Mouse (Mus musculus) limb, embryonic 14.5 days (tissue): ENCODE measurements around the gene Mbnl1. TPM values are rescaled to one million over a fixed set of nuclear protein-coding genes. Genes with fewer than 3 reads are reported as not detected.

Experiments used
- ATAC-seq: fragments of 200-750 bp; cut with Nextera tagmentation; 2 replicates; pipeline ENCODE4 v1.8.0; 2017; ENCODE audit warnings: low read depth, moderate number of reproducible peaks, moderate TSS enrichment; ENCODE audit not compliant: low FRiP score
- DNase-seq: peaks from one replicate; pipeline ENCODE4 v3.0.0-alpha.2; 2015; ENCODE audit warnings: low spot score
- H3K27ac ChIP-seq: fragments of 300-500 bp; sonication (generic); replicated peaks from 2 replicates; pipeline ENCODE4 v1.5.1; 2014; ENCODE audit warnings: low read depth, mild to moderate bottlenecking, low read length, moderate library complexity, mixed read lengths
- H3K27me3 ChIP-seq: fragments of 300-500 bp; sonication (generic); 2 replicates; pipeline ENCODE4 v1.6.1; 2014; ENCODE audit warnings: low read length, mixed read lengths; ENCODE audit not compliant: control insufficient read depth, insufficient read depth
- H3K36me3 ChIP-seq: fragments of 300-500 bp; sonication (generic); 2 replicates; pipeline ENCODE4 v1.6.1; 2014; ENCODE audit warnings: mild to moderate bottlenecking, low read length, moderate library complexity, mixed read lengths; ENCODE audit not compliant: control insufficient read depth, insufficient read depth
- H3K4me1 ChIP-seq: fragments of 300-500 bp; sonication (generic); 2 replicates; pipeline ENCODE4 v1.6.1; 2014; ENCODE audit warnings: antibody characterized with exemption, low read length, mixed read lengths; ENCODE audit not compliant: control insufficient read depth, insufficient read depth
- H3K4me2 ChIP-seq: fragments of 300-500 bp; sonication (generic); replicated peaks from 2 replicates; pipeline ENCODE4 v1.6.1; 2014; ENCODE audit warnings: low read depth, mild to moderate bottlenecking, low read length, moderate library complexity; ENCODE audit not compliant: severe bottlenecking
- H3K4me3 ChIP-seq: fragments of 300-500 bp; sonication (generic); replicated peaks from 2 replicates; pipeline ENCODE4 v1.5.1; 2014; ENCODE audit warnings: low read length
- H3K9ac ChIP-seq: fragments of 300-500 bp; sonication (generic); 2 replicates; pipeline ENCODE4 v1.6.1; 2014; ENCODE audit warnings: mild to moderate bottlenecking, low read depth, low read length, moderate library complexity; ENCODE audit not compliant: severe bottlenecking
- H3K9me3 ChIP-seq: fragments of 300-500 bp; sonication (generic); 2 replicates; pipeline ENCODE4 v1.6.1; 2016; ENCODE audit warnings: low read length; ENCODE audit not compliant: control insufficient read depth
- POLR2A ChIP-seq: fragments of 200-500 bp; IDR thresholded peaks from 2 replicates; pipeline ENCODE4 v1.8.0; 2012; ENCODE audit warnings: inconsistent platforms, mild to moderate bottlenecking, moderate library complexity, borderline replicate concordance; ENCODE audit not compliant: insufficient read depth, insufficient read length; ENCODE audit errors: extremely low read depth
- WGBS: fragments of 180-500 bp; shearing (Covaris S2); extraction: QIAGEN DNeasy Blood & Tissue Kit; methylation state at CpG from one replicate; pipeline ENCODE4 v1.1.7; 2014; 5-methylcytosine and 5-hydroxymethylcytosine counted together
- polyA plus RNA-seq, 2 experiments: library from polyadenylated mRNA; depleted of rRNA in 1 of 2; stranded (reverse) in 1 of 2; unstranded in 1 of 2; fragments of >200 nt; fragmentation: Nextera tagmentation in 1 of 2; extraction: Ambion mirVana in 1 of 2; gene quantifications; 2 replicates each; pipeline versions ENCODE4 v1.2.1 to v1.2.3; 2012 to 2014

The Mbnl1 gene
- polyA plus RNA-seq, 2 experiments: 40.2 to 124 TPM

- ATAC-seq (peak; percentile 85), DNase-seq (no peak)
- Histone ChIP-seq H3K27me3 (no peaks in the 10 kb centered on the region), H3K36me3 (no peaks in the 10 kb centered on the region), H3K4me1 (peaks cover 21% of the 10 kb centered on the region), H3K9me3 (no peaks in the 10 kb centered on the region), H3K4me3 (peak overlapping the region; percentile 91), H3K9ac (peak overlapping the region; percentile 96), H3K27ac (peak overlapping the region; percentile 96), H3K4me2 (peak overlapping the region; percentile 65)
- 2% methylated on average over 32 of the region's 96 CpGs for WGBS
- TF ChIP-seq POLR2A: peak; percentile 50; the same call in 1 of the 2 replicates
These were observed 28.2 kb downstream of the Mbnl1 start for GRCm38 (mm10) chr3:60500571-60501527.

GRCm38 (mm10) chr3:60501561-60502151, 29.0 kb downstream of the Mbnl1 start:
- peak overlapping the region; percentile 96 for H3K9ac ChIP-seq
- H3K27ac ChIP-seq: peak overlapping the region; percentile 96
- 0 out of 2 replicates have a peak, but pooled peaks have one; percentile 18 for TF ChIP-seq POLR2A
- H3K4me3 ChIP-seq: peak overlapping the region; percentile 91
- ATAC-seq: peak; percentile 76
- WGBS: 0% methylated on average over 20 of the region's 29 CpGs
- H3K27me3 ChIP-seq: no peaks in the 10 kb centered on the region
- no peaks in the 10 kb centered on the region for H3K9me3 ChIP-seq
- H3K4me2 ChIP-seq: peak overlapping the region; percentile 65
- peak; percentile 69 for DNase-seq
- H3K4me1 ChIP-seq: peaks cover 24% of the 10 kb centered on the region
- H3K36me3 ChIP-seq: no peaks in the 10 kb centered on the region

GRCm38 (mm10) chr3:60502155-60502987, 29.7 kb downstream of the Mbnl1 start:
- no peak for TF ChIP-seq POLR2A
- 10% methylated on average over 7 of the region's 7 CpGs for WGBS
- Histone ChIP-seq H3K36me3 (no peaks in the 10 kb centered on the region), H3K4me2 (peak overlapping the region; percentile 65), H3K9me3 (no peaks in the 10 kb centered on the region), H3K27me3 (no peaks in the 10 kb centered on the region), H3K4me1 (peaks cover 28% of the 10 kb centered on the region), H3K9ac (peak overlapping the region; percentile 96), H3K27ac (peak overlapping the region; percentile 96), H3K4me3 (peak overlapping the region; percentile 91)
- no peak for DNase-seq
- ATAC-seq: peak; percentile 6; the same call in 1 of the 2 replicates

- H3K9ac ChIP-seq: peak overlapping the region; percentile 21; the same call in 1 of the 2 replicates
- no peaks in the 10 kb centered on the region for H3K36me3 ChIP-seq
- H3K4me3 ChIP-seq: peak overlapping the region; percentile 91
- ATAC-seq (no peak), DNase-seq (no peak)
- no peak for TF ChIP-seq POLR2A
- H3K27me3 ChIP-seq: no peaks in the 10 kb centered on the region
- peak overlapping the region; percentile 65 for H3K4me2 ChIP-seq
- H3K4me1 ChIP-seq: peaks cover 28% of the 10 kb centered on the region
- peak overlapping the region; percentile 96 for H3K27ac ChIP-seq
- no peaks in the 10 kb centered on the region for H3K9me3 ChIP-seq
- 40% methylated on average over 7 of the region's 7 CpGs for WGBS
These were observed 30.6 kb downstream of the Mbnl1 start for GRCm38 (mm10) chr3:60503196-60503595.
